Mouse (Mus musculus) gastrocnemius, adult 2 months (tissue): ENCODE results near the gene Trappc10. TPM values are rescaled to one million over a fixed set of nuclear protein-coding genes. Genes with fewer than 3 reads are reported as not detected.

ENCODE experiments used
- DNase-seq: peaks from one replicate; pipeline ENCODE4 v3.0.0; 2022
- H3K27ac ChIP-seq: fragments of 200-600 bp; 2 replicates; pipeline ENCODE4 v1.8.1; 2022; ENCODE audit warnings: mild to moderate bottlenecking
- H3K4me3 ChIP-seq: fragments of 200-600 bp; 2 replicates; pipeline ENCODE4 v1.8.1; 2022; ENCODE audit warnings: mild to moderate bottlenecking, moderate library complexity
- CTCF ChIP-seq: fragments of 200-600 bp; IDR thresholded peaks from 2 replicates; pipeline ENCODE4 v1.8.1; 2022; ENCODE audit warnings: antibody characterized with exemption, mild to moderate bottlenecking, moderate library complexity
- intact Hi-C: fragments of 180-260 bp; cut with DNase I; formaldehyde crosslinking; loops from one replicate; pipeline ENCODE4 v1.15.1; 2025
- total RNA-seq, 2 experiments: library from RNA; stranded (reverse); gene quantifications; 2 replicates each; pipeline ENCODE4 v1.2.3; 2021

The Trappc10 gene
- total RNA-seq, 2 experiments from 2014 or later = 37.9 to 40.1 TPM

GRCm38 (mm10) chr10:78174474-78174873, 70.0 kb downstream of the Trappc10 start:
- TF ChIP-seq CTCF = no peak
- no peak overlapping the region for H3K4me3 ChIP-seq
- H3K27ac ChIP-seq = no peak overlapping the region
- intact Hi-C loops = no loop called here
- no peak for DNase-seq

GRCm38 (mm10) chr10:78171581-78171980, 72.9 kb downstream of the Trappc10 start:
- TF ChIP-seq CTCF = no peak

GRCm38 (mm10) chr10:78171057-78171456, 73.4 kb downstream of the Trappc10 start:
- no peak for TF ChIP-seq CTCF
- Histone ChIP-seq H3K4me3 (no peak overlapping the region), H3K27ac (no peak overlapping the region; the same call in 1 of the 2 replicates)
- intact Hi-C loops = no loop called here
- DNase-seq = no peak

More at GRCm38 (mm10) chr10:78171581-78171980, 72.9 kb downstream of the Trappc10 start:
- no peak overlapping the region for H3K27ac ChIP-seq
- intact Hi-C loops = no loop called here
- DNase-seq = no peak
- no peak overlapping the region for H3K4me3 ChIP-seq

- Histone ChIP-seq H3K27ac (peak overlapping the region; percentile 98), H3K4me3 (peak overlapping the region; percentile 92; the same call in 1 of the 2 replicates)
- DNase-seq = no peak
- intact Hi-C loops = no loop called here
- TF ChIP-seq CTCF = no peak
Observed at GRCm38 (mm10) chr10:78170445-78170844, 74.0 kb downstream of the Trappc10 start.

GRCm38 (mm10) chr10:78169281-78170042, 75.0 kb downstream of the Trappc10 start, which contains the start of gene D10Jhu81e:
Gene D10Jhu81e (minus strand): TSS chr10:78169782.
- peak within 1 kb of the TSS; percentile 98 for H3K27ac ChIP-seq
- TF ChIP-seq CTCF = no peak
- intact Hi-C loops = loop anchor here (5.0 kb wide), 1 partner anchor 547 kb away; the partner anchor contains the start of gene Ube2g2

GRCm38 (mm10) chr10:78168792-78169191, 75.6 kb downstream of the Trappc10 start:
- Histone ChIP-seq H3K27ac (peak overlapping the region; percentile 98), H3K4me3 (peak overlapping the region; percentile 92)
- no peak for TF ChIP-seq CTCF
- intact Hi-C loops = loop anchor here (5.0 kb wide), 1 partner anchor 546 kb away; the partner anchor contains the start of gene Ube2g2
- DNase-seq = no peak

More at GRCm38 (mm10) chr10:78169281-78170042, 75.0 kb downstream of the Trappc10 start, which contains the start of gene D10Jhu81e:
- peak; percentile 100 for DNase-seq
- H3K4me3 ChIP-seq = peak within 1 kb of the TSS; percentile 92

GRCm38 (mm10) chr10:78167775-78168174, 76.7 kb downstream of the Trappc10 start:
- no peak overlapping the region for H3K4me3 ChIP-seq
- no peak for TF ChIP-seq CTCF
- H3K27ac ChIP-seq = no peak overlapping the region
- no peak for DNase-seq
- intact Hi-C loops = loop anchor here (5.0 kb wide), 1 partner anchor 545 kb away; the partner anchor contains the start of gene Ube2g2

GRCm38 (mm10) chr10:78167333-78167732, 77.1 kb downstream of the Trappc10 start:
- Histone ChIP-seq H3K4me3 (no peak overlapping the region), H3K27ac (no peak overlapping the region)
- no peak for DNase-seq
- intact Hi-C loops = loop anchor here (5.0 kb wide), 1 partner anchor 545 kb away; the partner anchor contains the start of gene Ube2g2
- no peak for TF ChIP-seq CTCF

GRCm38 (mm10) chr10:78165256-78166005, 79.0 kb downstream of the Trappc10 start:
- no peak overlapping the region for H3K4me3 ChIP-seq
- no peak for TF ChIP-seq CTCF
- H3K27ac ChIP-seq = no peak overlapping the region
- no peak for DNase-seq
- intact Hi-C loops = loop anchor here (5.0 kb wide), 1 partner anchor 543 kb away; the partner anchor contains the start of gene Ube2g2

- DNase-seq = no peak
- Histone ChIP-seq H3K4me3 (no peak overlapping the region), H3K27ac (no peak overlapping the region)
- no peak for TF ChIP-seq CTCF
- intact Hi-C loops = loop anchor here (5.0 kb wide), 2 partner anchors 137 to 542 kb away; partner anchors contain the start of gene Ube2g2
Observed at GRCm38 (mm10) chr10:78164786-78165185, 79.7 kb downstream of the Trappc10 start.

GRCm38 (mm10) chr10:78163923-78164322, 80.5 kb downstream of the Trappc10 start:
- DNase-seq = peak; percentile 75
- TF ChIP-seq CTCF = peak; percentile 87
- intact Hi-C loops = loop anchor here (5.0 kb wide), 1 partner anchor 137 kb away; no protein-coding TSS in a partner anchor
- Histone ChIP-seq H3K27ac (no peak overlapping the region), H3K4me3 (no peak overlapping the region)

- Histone ChIP-seq H3K4me3 (no peak overlapping the region), H3K27ac (no peak overlapping the region)
- TF ChIP-seq CTCF = no peak
- no peak for DNase-seq
- intact Hi-C loops = loop anchor here (5.0 kb wide), 1 partner anchor 136 kb away; no protein-coding TSS in a partner anchor
Observed at GRCm38 (mm10) chr10:78163241-78163640, 81.2 kb downstream of the Trappc10 start.

- TF ChIP-seq CTCF = no peak
- H3K4me3 ChIP-seq = no peak overlapping the region
- DNase-seq = no peak
- intact Hi-C loops = loop anchor here (5.0 kb wide), 1 partner anchor 135 kb away; no protein-coding TSS in a partner anchor
- H3K27ac ChIP-seq = no peak overlapping the region
Observed at GRCm38 (mm10) chr10:78162646-78163045, 81.8 kb downstream of the Trappc10 start.
